Mouse (Mus musculus) erythroblast, adult 5-6 weeks (primary cell): Measurements from ENCODE around the gene Abhd17a. TPM values are rescaled to one million over a fixed set of nuclear protein-coding genes. Genes with fewer than 3 reads are reported as not detected.

Experiments
- ATAC-seq: replicated peaks from 2 replicates; pipeline ENCODE4 v1.8.0; 2016; ENCODE audit warnings: moderate number of reproducible peaks, mild to moderate bottlenecking, moderate TSS enrichment, inconsistent platforms; ENCODE audit not compliant: poor library complexity, low FRiP score, severe bottlenecking
- total RNA-seq, 2 experiments: library from RNA; stranded (forward) in 1 of 2; stranded (reverse) in 1 of 2; fragments of 150-400 nt in 1 of 2; fragments of 200-764, 138-1000 nt in 1 of 2; gene quantifications; 2 replicates each; pipeline versions ENCODE4 v1.2.3 to v1.2.4; 2015 to 2017; ENCODE audit warnings: low replicate concordance in 2 of 2

Gene Abhd17a
- total RNA-seq, 2 experiments from 2014 or later: 2.0 to 66.1 TPM

GRCm38 (mm10) chr10:80557346-80557965 lies 32.7 kb downstream of the Abhd17a start:
- ATAC-seq: peak; percentile 30; the same call in 1 of the 2 replicates

GRCm38 (mm10) chr10:80553997-80554396 lies 36.1 kb downstream of the Abhd17a start:
- peak; percentile 23 for ATAC-seq

GRCm38 (mm10) chr10:80553575-80553974 lies 36.6 kb downstream of the Abhd17a start:
- peak; percentile 81 for ATAC-seq

- no peak for ATAC-seq
Measured at GRCm38 (mm10) chr10:80552364-80552763, 37.8 kb downstream of the Abhd17a start.

GRCm38 (mm10) chr10:80549279-80549678 lies 40.9 kb downstream of the Abhd17a start:
- ATAC-seq: no peak

GRCm38 (mm10) chr10:80548428-80549006 lies 41.6 kb downstream of the Abhd17a start:
- peak; percentile 54 for ATAC-seq

- ATAC-seq: no peak
Measured at GRCm38 (mm10) chr10:80547539-80547938, 42.6 kb downstream of the Abhd17a start.

GRCm38 (mm10) chr10:80546945-80547344 lies 43.2 kb downstream of the Abhd17a start:
- peak; percentile 56 for ATAC-seq

GRCm38 (mm10) chr10:80545590-80545989 lies 44.6 kb downstream of the Abhd17a start:
- no peak for ATAC-seq

- no peak for ATAC-seq
Measured at GRCm38 (mm10) chr10:80543873-80544272, 46.3 kb downstream of the Abhd17a start.

- ATAC-seq: no peak
Measured at GRCm38 (mm10) chr10:80539493-80539892, 50.6 kb downstream of the Abhd17a start.

- peak; percentile 73 for ATAC-seq
Measured at GRCm38 (mm10) chr10:80538710-80539394, 51.3 kb downstream of the Abhd17a start, which contains the start of gene Atp8b3. TSS of gene Atp8b3 (minus strand) at chr10:80539124.

GRCm38 (mm10) chr10:80538180-80538579 lies 52.0 kb downstream of the Abhd17a start:
- ATAC-seq: no peak

- ATAC-seq: peak; percentile 25; the same call in 1 of the 2 replicates
Measured at GRCm38 (mm10) chr10:80535711-80536110, 54.4 kb downstream of the Abhd17a start.

GRCm38 (mm10) chr10:80535071-80535470 lies 55.1 kb downstream of the Abhd17a start:
- peak; percentile 41 for ATAC-seq

GRCm38 (mm10) chr10:80533704-80534103 lies 56.4 kb downstream of the Abhd17a start:
- ATAC-seq: peak; percentile 68

Other genes with a start within 250 kb of the Abhd17a start
- 0.21 and 0.77 TPM in 2 replicates for gene Adamtsl5, start 241.9 kb downstream of the Abhd17a start, total RNA-seq (2015; ENCODE audit: low replicate concordance)
- gene Adamtsl5, start 241.9 kb downstream of the Abhd17a start, total RNA-seq (2017; ENCODE audit: low replicate concordance): 0.17 TPM in 1 of 2 replicates, not detected in the other
- gene Plk5, start 233.9 kb downstream of the Abhd17a start, total RNA-seq (2015; ENCODE audit: low replicate concordance): not detected in 2 replicates
- gene Plk5, start 233.9 kb downstream of the Abhd17a start, total RNA-seq (2017; ENCODE audit: low replicate concordance): not detected in 2 replicates
- gene Mex3d, start 202.7 kb downstream of the Abhd17a start, total RNA-seq (2015; ENCODE audit: low replicate concordance): 1.5 TPM in 1 of 2 replicates, not detected in the other
- gene Mex3d, start 202.7 kb downstream of the Abhd17a start, total RNA-seq (2017; ENCODE audit: low replicate concordance): 0.51 and 0.70 TPM in 2 replicates
- gene Mbd3, start 190.8 kb downstream of the Abhd17a start, total RNA-seq (2015; ENCODE audit: low replicate concordance): 11.9 and 38.4 TPM in 2 replicates
- gene Mbd3, start 190.8 kb downstream of the Abhd17a start, total RNA-seq (2017; ENCODE audit: low replicate concordance): 10.5 and 21.3 TPM in 2 replicates
- 38.2 and 42.4 TPM in 2 replicates for gene Uqcr11, start 183.5 kb downstream of the Abhd17a start, total RNA-seq (2015; ENCODE audit: low replicate concordance)
- 56.0 and 60.8 TPM in 2 replicates for gene Uqcr11, start 183.5 kb downstream of the Abhd17a start, total RNA-seq (2017; ENCODE audit: low replicate concordance)
- 30.7 and 31.1 TPM in 2 replicates for gene Tcf3, start 156.7 kb downstream of the Abhd17a start, total RNA-seq (2015; ENCODE audit: low replicate concordance)
- gene Tcf3, start 156.7 kb downstream of the Abhd17a start, total RNA-seq (2017; ENCODE audit: low replicate concordance): 27.9 and 39.6 TPM in 2 replicates
- gene Onecut3, start 95.5 kb downstream of the Abhd17a start, total RNA-seq (2015; ENCODE audit: low replicate concordance): not detected in 2 replicates
- not detected in 2 replicates for gene Onecut3, start 95.5 kb downstream of the Abhd17a start, total RNA-seq (2017; ENCODE audit: low replicate concordance)
- not detected in 2 replicates for gene Atp8b3, start 51.2 kb downstream of the Abhd17a start, total RNA-seq (2015; ENCODE audit: low replicate concordance)
- gene Atp8b3, start 51.2 kb downstream of the Abhd17a start, total RNA-seq (2017; ENCODE audit: low replicate concordance): 0.43 TPM in 1 of 2 replicates, not detected in the other
- 18.0 and 20.2 TPM in 2 replicates for gene Rexo1, start 28.8 kb downstream of the Abhd17a start, total RNA-seq (2015; ENCODE audit: low replicate concordance)
- 10.7 and 12.0 TPM in 2 replicates for gene Rexo1, start 28.8 kb downstream of the Abhd17a start, total RNA-seq (2017; ENCODE audit: low replicate concordance)
- gene Klf16, start 13.0 kb downstream of the Abhd17a start, total RNA-seq (2015; ENCODE audit: low replicate concordance): 0.96 and 1.0 TPM in 2 replicates
- gene Klf16, start 13.0 kb downstream of the Abhd17a start, total RNA-seq (2017; ENCODE audit: low replicate concordance): 2.3 and 4.2 TPM in 2 replicates
- 7.3 and 14.0 TPM in 2 replicates for gene Scamp4, start 12.5 kb upstream of the Abhd17a start, total RNA-seq (2015; ENCODE audit: low replicate concordance)
- gene Scamp4, start 12.5 kb upstream of the Abhd17a start, total RNA-seq (2017; ENCODE audit: low replicate concordance): 2.6 and 3.1 TPM in 2 replicates
- not detected in 2 replicates for gene Adat3, start 12.5 kb upstream of the Abhd17a start, total RNA-seq (2015; ENCODE audit: low replicate concordance)
- 0.94 TPM in 1 of 2 replicates, not detected in the other for gene Adat3, start 12.5 kb upstream of the Abhd17a start, total RNA-seq (2017; ENCODE audit: low replicate concordance)
- 0.21 TPM in 1 of 2 replicates, not detected in the other for gene Gm49322, start 15.7 kb upstream of the Abhd17a start, total RNA-seq (2015; ENCODE audit: low replicate concordance)
- gene Gm49322, start 15.7 kb upstream of the Abhd17a start, total RNA-seq (2017; ENCODE audit: low replicate concordance): not detected in 2 replicates
- 25.5 and 25.6 TPM in 2 replicates for gene Csnk1g2, start 32.5 kb upstream of the Abhd17a start, total RNA-seq (2015; ENCODE audit: low replicate concordance)
- 28.2 and 28.9 TPM in 2 replicates for gene Csnk1g2, start 32.5 kb upstream of the Abhd17a start, total RNA-seq (2017; ENCODE audit: low replicate concordance)
- 5.6 and 6.1 TPM in 2 replicates for gene Btbd2, start 66.7 kb upstream of the Abhd17a start, total RNA-seq (2015; ENCODE audit: low replicate concordance)
- 5.6 and 11.4 TPM in 2 replicates for gene Btbd2, start 66.7 kb upstream of the Abhd17a start, total RNA-seq (2017; ENCODE audit: low replicate concordance)
- 40.2 and 47.4 TPM in 2 replicates for gene Mknk2, start 87.8 kb upstream of the Abhd17a start, total RNA-seq (2015; ENCODE audit: low replicate concordance)
- gene Mknk2, start 87.8 kb upstream of the Abhd17a start, total RNA-seq (2017; ENCODE audit: low replicate concordance): 28.4 and 40.8 TPM in 2 replicates
- gene Mob3a, start 111.6 kb upstream of the Abhd17a start, total RNA-seq (2015; ENCODE audit: low replicate concordance): 13.4 and 25.6 TPM in 2 replicates
- gene Mob3a, start 111.6 kb upstream of the Abhd17a start, total RNA-seq (2017; ENCODE audit: low replicate concordance): 11.0 and 18.2 TPM in 2 replicates
- 8.6 and 9.8 TPM in 2 replicates for gene Izumo4, start 111.8 kb upstream of the Abhd17a start, total RNA-seq (2015; ENCODE audit: low replicate concordance)
- 1.3 and 2.2 TPM in 2 replicates for gene Izumo4, start 111.8 kb upstream of the Abhd17a start, total RNA-seq (2017; ENCODE audit: low replicate concordance)
- 12.5 and 27.6 TPM in 2 replicates for gene Ap3d1, start 151.9 kb upstream of the Abhd17a start, total RNA-seq (2015; ENCODE audit: low replicate concordance)
- 25.9 and 30.5 TPM in 2 replicates for gene Ap3d1, start 151.9 kb upstream of the Abhd17a start, total RNA-seq (2017; ENCODE audit: low replicate concordance)
- 10.9 and 15.6 TPM in 2 replicates for gene Dot1l, start 164.9 kb upstream of the Abhd17a start, total RNA-seq (2015; ENCODE audit: low replicate concordance)
- 8.0 and 22.9 TPM in 2 replicates for gene Dot1l, start 164.9 kb upstream of the Abhd17a start, total RNA-seq (2017; ENCODE audit: low replicate concordance)
- 19.6 and 26.5 TPM in 2 replicates for gene Sf3a2, start 207.9 kb upstream of the Abhd17a start, total RNA-seq (2015; ENCODE audit: low replicate concordance)
- gene Sf3a2, start 207.9 kb upstream of the Abhd17a start, total RNA-seq (2017; ENCODE audit: low replicate concordance): 7.2 and 11.2 TPM in 2 replicates
- 24.5 and 45.2 TPM in 2 replicates for gene Plekhj1, start 208.3 kb upstream of the Abhd17a start, total RNA-seq (2015; ENCODE audit: low replicate concordance)
- 8.2 and 13.9 TPM in 2 replicates for gene Plekhj1, start 208.3 kb upstream of the Abhd17a start, total RNA-seq (2017; ENCODE audit: low replicate concordance)
- not detected in 2 replicates for gene Amh, start 214.9 kb upstream of the Abhd17a start, total RNA-seq (2015; ENCODE audit: low replicate concordance)
- gene Amh, start 214.9 kb upstream of the Abhd17a start, total RNA-seq (2017; ENCODE audit: low replicate concordance): not detected in 2 replicates
- not detected in 2 replicates for gene Jsrp1, start 223.2 kb upstream of the Abhd17a start, total RNA-seq (2015; ENCODE audit: low replicate concordance)
- not detected in 2 replicates for gene Jsrp1, start 223.2 kb upstream of the Abhd17a start, total RNA-seq (2017; ENCODE audit: low replicate concordance)
- gene Oaz1, start 236.3 kb upstream of the Abhd17a start, total RNA-seq (2015; ENCODE audit: low replicate concordance): 1,067 and 1,159 TPM in 2 replicates
- gene Oaz1, start 236.3 kb upstream of the Abhd17a start, total RNA-seq (2017; ENCODE audit: low replicate concordance): 242 and 348 TPM in 2 replicates